In genomic region chr11:43417201-43417600, GRCm38 (mm10) we compare ENCODE assay signal across 17 mouse cellular contexts. TPM values are rescaled to one million over a fixed set of nuclear protein-coding genes. Genes with fewer than 3 reads are reported as not detected.
DNase-seq lines count a peak whose midpoint lies in the region; ATAC-seq and TF ChIP-seq lines count a peak whose summit lies in the region.
"Had no signal": no experiment of that assay in that cellular context is flagged by ENCODE, and none has a peak within 500 bp of the region (broad histone marks: within the 10 kb centered on the region; RNA-seq: fewer than 3 reads in every experiment).

No protein-coding gene starts in this region.

- no peaks in the 10 kb centered on the region for H3K9me3 ChIP-seq in forebrain, embryonic 11.5 days (ENCODE audit: control insufficient read depth, low read length)
- no peaks in the 10 kb centered on the region for H3K9me3 ChIP-seq in forebrain, embryonic 13.5 days (replicated peaks)
- no peaks in the 10 kb centered on the region for H3K9me3 ChIP-seq in liver, embryonic 11.5 days (ENCODE audit: control insufficient read depth, low read length)
- no peaks in the 10 kb centered on the region for H3K9me3 ChIP-seq in intestine, postnatal 0 days (ENCODE audit: control insufficient read depth)
- H3K9me3 ChIP-seq: embryonic facial prominence, embryonic 12.5 days; stomach, embryonic 15.5 days had no signal

- no peak overlapping the region for H3K27ac ChIP-seq in forebrain, embryonic 11.5 days (ENCODE audit: low read depth, low read length)
- no peak overlapping the region for H3K27ac ChIP-seq in forebrain, embryonic 13.5 days
- H3K27ac ChIP-seq in liver, embryonic 11.5 days (ENCODE audit: low read depth, low read length) = no peak overlapping the region
- no peak overlapping the region for H3K27ac ChIP-seq in intestine, postnatal 0 days (ENCODE audit: low read depth, low read length)
- H3K27ac ChIP-seq: embryonic facial prominence, embryonic 12.5 days; heart, adult 2 months; stomach, embryonic 15.5 days had no signal

- TF ChIP-seq CTCF in intestine, postnatal 0 days (IDR thresholded peaks at IDR 0.05; ENCODE audit: low read depth) = no peak

- DNase-seq in forebrain, embryonic 11.5 days (ENCODE audit: low spot score) = no peak
- DNase-seq in liver, embryonic 11.5 days (ENCODE audit: low spot score) = no peak
- no peak for DNase-seq in liver
- DNase-seq in retina, postnatal 1 day = peak; percentile 55
- no peak for DNase-seq in adrenal gland, postnatal 36 days
- no peak for DNase-seq in cerebellum, postnatal 36 days
- DNase-seq: cerebellum, adult 8-10 months; heart, adult 2 months; kidney, adult 9 months; layer of hippocampus, postnatal 36 days; lung, postnatal 4 days; thymus, postnatal 14 days had no signal

- H3K9ac ChIP-seq in forebrain, embryonic 11.5 days (ENCODE audit: low read length) = no peak overlapping the region
- no peak overlapping the region for H3K9ac ChIP-seq in forebrain, embryonic 13.5 days
- no peak overlapping the region for H3K9ac ChIP-seq in liver, embryonic 11.5 days (ENCODE audit: low read depth, low read length)
- no peak overlapping the region for H3K9ac ChIP-seq in intestine, postnatal 0 days (ENCODE audit: low read depth, low read length)
- H3K9ac ChIP-seq: embryonic facial prominence, embryonic 12.5 days; stomach, embryonic 15.5 days had no signal

- no peaks in the 10 kb centered on the region for H3K4me1 ChIP-seq in forebrain, embryonic 11.5 days (replicated peaks; ENCODE audit: control insufficient read depth, insufficient read depth, low read length)
- H3K4me1 ChIP-seq in forebrain, embryonic 13.5 days = 0 out of 2 replicates have a peak, but pooled peaks cover 3% of the 10 kb centered on the region
- H3K4me1 ChIP-seq in liver, embryonic 11.5 days (replicated peaks; ENCODE audit: control insufficient read depth, insufficient read depth, low read length) = no peaks in the 10 kb centered on the region
- no peaks in the 10 kb centered on the region for H3K4me1 ChIP-seq in intestine, postnatal 0 days (replicated peaks; ENCODE audit: control insufficient read depth, insufficient read depth, low read length)
- H3K4me1 ChIP-seq: embryonic facial prominence, embryonic 12.5 days; stomach, embryonic 15.5 days had no signal

- no peaks in the 10 kb centered on the region for H3K36me3 ChIP-seq in forebrain, embryonic 11.5 days (ENCODE audit: control insufficient read depth, insufficient read depth, low read length)
- no peaks in the 10 kb centered on the region for H3K36me3 ChIP-seq in forebrain, embryonic 13.5 days (ENCODE audit: poor library complexity, severe bottlenecking)
- no peaks in the 10 kb centered on the region; the same call in 1 of the 2 replicates for H3K36me3 ChIP-seq in liver, embryonic 11.5 days (ENCODE audit: control insufficient read depth, insufficient read depth, low read length)
- H3K36me3 ChIP-seq in intestine, postnatal 0 days (ENCODE audit: control insufficient read depth, insufficient read depth) = 0 out of 2 replicates have a peak, but pooled peaks cover 5% of the 10 kb centered on the region
- H3K36me3 ChIP-seq: embryonic facial prominence, embryonic 12.5 days; stomach, embryonic 15.5 days had no signal

- no peak overlapping the region for H3K4me2 ChIP-seq in forebrain, embryonic 11.5 days (ENCODE audit: low read depth, low read length, severe bottlenecking)
- no peak overlapping the region for H3K4me2 ChIP-seq in forebrain, embryonic 13.5 days
- H3K4me2 ChIP-seq in liver, embryonic 11.5 days = no peak overlapping the region
- H3K4me2 ChIP-seq in intestine, postnatal 0 days (replicated peaks; ENCODE audit: low read depth) = no peak overlapping the region
- H3K4me2 ChIP-seq: embryonic facial prominence, embryonic 12.5 days; stomach, embryonic 15.5 days had no signal

- 61% methylated on average over 7 of the region's 7 CpGs for WGBS in forebrain, embryonic 11.5 days
- 52% methylated on average over 7 of the region's 7 CpGs for WGBS in forebrain, embryonic 13.5 days
- WGBS in liver, embryonic 11.5 days = 60% methylated on average over 7 of the region's 7 CpGs
- WGBS in intestine, postnatal 0 days = 25% methylated on average over 7 of the region's 7 CpGs

- no peak overlapping the region for H3K4me3 ChIP-seq in forebrain, embryonic 11.5 days (ENCODE audit: low read depth, low read length)
- H3K4me3 ChIP-seq in forebrain, embryonic 13.5 days = no peak overlapping the region
- no peak overlapping the region for H3K4me3 ChIP-seq in liver, embryonic 11.5 days (ENCODE audit: low read depth, low read length)
- no peak overlapping the region for H3K4me3 ChIP-seq in intestine, postnatal 0 days (ENCODE audit: low read depth, low read length)
- H3K4me3 ChIP-seq: embryonic facial prominence, embryonic 12.5 days; heart, adult 2 months; stomach, embryonic 15.5 days had no signal

- peak; percentile 50 for ATAC-seq in forebrain, embryonic 11.5 days (replicated peaks; ENCODE audit: low FRiP score)
- ATAC-seq in forebrain, embryonic 13.5 days = no peak
- 0 out of 2 replicates have a peak, but pooled peaks have one; percentile 39 for ATAC-seq in liver, embryonic 11.5 days (replicated peaks; ENCODE audit: low FRiP score)
- ATAC-seq in intestine, postnatal 0 days = peak; percentile 60
- ATAC-seq: Patski had no signal

- no peaks in the 10 kb centered on the region for H3K27me3 ChIP-seq in forebrain, embryonic 11.5 days (ENCODE audit: control insufficient read depth, insufficient read depth, low read length)
- H3K27me3 ChIP-seq in forebrain, embryonic 13.5 days = no peaks in the 10 kb centered on the region
- H3K27me3 ChIP-seq in liver, embryonic 11.5 days (replicated peaks; ENCODE audit: control insufficient read depth, insufficient read depth, low read length) = no peaks in the 10 kb centered on the region
- H3K27me3 ChIP-seq in intestine, postnatal 0 days (replicated peaks; ENCODE audit: control insufficient read depth, insufficient read depth, low read length) = no peaks in the 10 kb centered on the region
- H3K27me3 ChIP-seq: embryonic facial prominence, embryonic 12.5 days; stomach, embryonic 15.5 days had no signal

RNA-seq across cellular contexts. Expression of gene Pttg1, which starts 8.8 kb away (rescaled TPM):
- polyA plus RNA-seq in forebrain, embryonic 11.5 days (2014; fragmentation: Nextera tagmentation; extraction: Ambion mirVana) = 59.8 and 68.2 TPM in 2 replicates
- 38.1 and 45.3 TPM in 2 replicates for polyA plus RNA-seq in forebrain, embryonic 13.5 days (2015; fragmentation: Nextera tagmentation; extraction: Ambion mirVana)
- 71.2 and 82.3 TPM in 2 replicates for polyA plus RNA-seq in liver, embryonic 11.5 days (2014; fragmentation: Nextera tagmentation; extraction: Ambion mirVana)
- polyA plus RNA-seq in intestine, postnatal 0 days (2015; fragmentation: Nextera tagmentation; extraction: Ambion mirVana) = 88.3 and 88.4 TPM in 2 replicates
- 10 to 100 TPM; 38.6 to 47.6 TPM for total RNA-seq in adrenal gland, postnatal 36 days (2021)

RNA-seq across cellular contexts. Expression of gene Slu7, which starts 16.3 kb away (rescaled TPM):
- 50.1 and 60.8 TPM in 2 replicates for polyA plus RNA-seq in forebrain, embryonic 11.5 days (2014; fragmentation: Nextera tagmentation; extraction: Ambion mirVana)
- 68.4 and 72.8 TPM in 2 replicates for polyA plus RNA-seq in forebrain, embryonic 13.5 days (2015; fragmentation: Nextera tagmentation; extraction: Ambion mirVana)
- polyA plus RNA-seq in liver, embryonic 11.5 days (2014; fragmentation: Nextera tagmentation; extraction: Ambion mirVana) = 43.9 and 48.9 TPM in 2 replicates
- 33.6 and 40.3 TPM in 2 replicates for polyA plus RNA-seq in intestine, postnatal 0 days (2015; fragmentation: Nextera tagmentation; extraction: Ambion mirVana)
- total RNA-seq in adrenal gland, postnatal 36 days (2021) = 10 to 100 TPM; 42.7 to 43.1 TPM

RNA-seq across cellular contexts. Expression of gene C1qtnf2, which starts 56.9 kb away (rescaled TPM):
- 1.1 and 1.6 TPM in 2 replicates for polyA plus RNA-seq in forebrain, embryonic 11.5 days (2014; fragmentation: Nextera tagmentation; extraction: Ambion mirVana)
- polyA plus RNA-seq in forebrain, embryonic 13.5 days (2015; fragmentation: Nextera tagmentation; extraction: Ambion mirVana) = 2.2 and 2.6 TPM in 2 replicates
- 0.82 and 1.8 TPM in 2 replicates for polyA plus RNA-seq in liver, embryonic 11.5 days (2014; fragmentation: Nextera tagmentation; extraction: Ambion mirVana)
- 9.4 and 11.9 TPM in 2 replicates for polyA plus RNA-seq in intestine, postnatal 0 days (2015; fragmentation: Nextera tagmentation; extraction: Ambion mirVana)
- 10 to 100 TPM in 1 of 2 experiments, 1 to 10 TPM in 1; 4.7 to 11.3 TPM for total RNA-seq in adrenal gland, postnatal 36 days (2021)
- polyA plus RNA-seq: Patski had no signal
